Comparison of ENCODE assay signal across 8 mouse cellular contexts in genomic region chr16:90934193-90934686, GRCm38 (mm10). TPM values are rescaled to one million over a fixed set of nuclear protein-coding genes. Genes with fewer than 3 reads are reported as not detected.
DNase-seq lines count a peak whose midpoint lies in the region; ATAC-seq and TF ChIP-seq lines count a peak whose summit lies in the region.

No protein-coding gene starts in this region.

- peak overlapping the region; percentile 72 for H3K4me3 ChIP-seq in bone marrow, adult 2 months (replicated peaks; ENCODE audit: control insufficient read depth, low read depth, low read length)
- H3K4me3 ChIP-seq in forebrain, embryonic 15.5 days, result peak overlapping the region; percentile 83
- H3K4me3 ChIP-seq in hindbrain, embryonic 12.5 days, result peak overlapping the region; percentile 87
- H3K4me3 ChIP-seq in limb, embryonic 11.5 days (ENCODE audit: low read depth, low read length), result peak overlapping the region; percentile 80
- H3K4me3 ChIP-seq in stomach, embryonic 14.5 days (ENCODE audit: low read depth, low read length), result peak overlapping the region; percentile 85

- peak; percentile 6 for DNase-seq in spleen, adult 12 weeks (ENCODE audit: low spot score)
- no peak for DNase-seq in spleen, adult 18-20 months
- DNase-seq in limb, embryonic 11.5 days (ENCODE audit: low spot score), result peak; percentile 74
- DNase-seq in mesoderm, embryonic 11.5 days (ENCODE audit: low read depth, low spot score), result peak; percentile 55

- peak overlapping the region; percentile 83 for H3K9ac ChIP-seq in forebrain, embryonic 15.5 days (replicated peaks)
- peak overlapping the region; percentile 86 for H3K9ac ChIP-seq in hindbrain, embryonic 12.5 days
- H3K9ac ChIP-seq in limb, embryonic 11.5 days (ENCODE audit: low read length), result peak overlapping the region; percentile 61
- H3K9ac ChIP-seq in stomach, embryonic 14.5 days (replicated peaks; ENCODE audit: low read depth, low read length), result peak overlapping the region; percentile 61

- H3K36me3 ChIP-seq in forebrain, embryonic 15.5 days, result peaks cover 21% of the 10 kb centered on the region
- H3K36me3 ChIP-seq in hindbrain, embryonic 12.5 days, result peaks cover 16% of the 10 kb centered on the region
- no peaks in the 10 kb centered on the region; the same call in 1 of the 2 replicates for H3K36me3 ChIP-seq in limb, embryonic 11.5 days (ENCODE audit: control insufficient read depth, insufficient read depth, low read length)
- H3K36me3 ChIP-seq in stomach, embryonic 14.5 days (ENCODE audit: control insufficient read depth, insufficient read depth, low read length), result peaks cover 7% of the 10 kb centered on the region; the same call in 1 of the 2 replicates

- peak overlapping the region; percentile 59; the same call in 1 of the 2 replicates for H3K27ac ChIP-seq in bone marrow, adult 2 months (ENCODE audit: control insufficient read depth, insufficient read depth, low read depth, low read length, poor library complexity)
- H3K27ac ChIP-seq in forebrain, embryonic 15.5 days (replicated peaks), result peak overlapping the region; percentile 90
- H3K27ac ChIP-seq in hindbrain, embryonic 12.5 days, result peak overlapping the region; percentile 79
- peak overlapping the region; percentile 69; the same call in 1 of the 2 replicates for H3K27ac ChIP-seq in limb, embryonic 11.5 days (replicated peaks; ENCODE audit: low read depth, low read length)
- H3K27ac ChIP-seq in stomach, embryonic 14.5 days (ENCODE audit: low read length), result peak overlapping the region; percentile 79

- under 1% methylated on average over 38 of the region's 38 CpGs for WGBS in bone marrow, adult 2 months
- WGBS in forebrain, embryonic 15.5 days, result under 1% methylated on average over 38 of the region's 38 CpGs
- under 1% methylated on average over 38 of the region's 38 CpGs for WGBS in hindbrain, embryonic 12.5 days
- WGBS in limb, embryonic 11.5 days, result under 1% methylated on average over 38 of the region's 38 CpGs
- under 1% methylated on average over 38 of the region's 38 CpGs for WGBS in stomach, embryonic 14.5 days

- no peak for TF ChIP-seq CTCF in bone marrow, adult 2 months (IDR thresholded peaks at IDR 0.05; ENCODE audit: control insufficient read depth, insufficient read depth, low read length)

- no peaks in the 10 kb centered on the region for H3K9me3 ChIP-seq in forebrain, embryonic 15.5 days
- H3K9me3 ChIP-seq in hindbrain, embryonic 12.5 days (replicated peaks), result no peaks in the 10 kb centered on the region
- H3K9me3 ChIP-seq in limb, embryonic 11.5 days (ENCODE audit: control insufficient read depth, low read length), result no peaks in the 10 kb centered on the region
- H3K9me3 ChIP-seq in stomach, embryonic 14.5 days (ENCODE audit: control insufficient read depth, low read depth, low read length), result no peaks in the 10 kb centered on the region

- H3K4me1 ChIP-seq in bone marrow, adult 2 months (ENCODE audit: control insufficient read depth, insufficient read depth, low read length), result no peaks in the 10 kb centered on the region
- H3K4me1 ChIP-seq in forebrain, embryonic 15.5 days, result peaks cover 14% of the 10 kb centered on the region
- H3K4me1 ChIP-seq in hindbrain, embryonic 12.5 days, result peaks cover 5% of the 10 kb centered on the region
- 0 out of 2 replicates have a peak, but pooled peaks cover 3% of the 10 kb centered on the region for H3K4me1 ChIP-seq in limb, embryonic 11.5 days (ENCODE audit: control insufficient read depth, insufficient read depth, low read length)
- H3K4me1 ChIP-seq in stomach, embryonic 14.5 days (ENCODE audit: control insufficient read depth, insufficient read depth, low read length), result no peaks in the 10 kb centered on the region

- no peaks in the 10 kb centered on the region for H3K27me3 ChIP-seq in forebrain, embryonic 15.5 days
- no peaks in the 10 kb centered on the region for H3K27me3 ChIP-seq in hindbrain, embryonic 12.5 days
- no peaks in the 10 kb centered on the region for H3K27me3 ChIP-seq in limb, embryonic 11.5 days (ENCODE audit: control insufficient read depth, insufficient read depth, low read length)
- no peaks in the 10 kb centered on the region for H3K27me3 ChIP-seq in stomach, embryonic 14.5 days (ENCODE audit: control insufficient read depth, insufficient read depth, low read length)

- H3K4me2 ChIP-seq in forebrain, embryonic 15.5 days (replicated peaks), result peak overlapping the region; percentile 79
- H3K4me2 ChIP-seq in hindbrain, embryonic 12.5 days (replicated peaks), result peak overlapping the region; percentile 80
- peak overlapping the region; percentile 80 for H3K4me2 ChIP-seq in limb, embryonic 11.5 days (ENCODE audit: low read depth, severe bottlenecking)
- peak overlapping the region; percentile 77 for H3K4me2 ChIP-seq in stomach, embryonic 14.5 days (replicated peaks; ENCODE audit: low read depth, low read length)

- TF ChIP-seq POLR2A in bone marrow, adult 2 months (IDR thresholded peaks at IDR 0.05; ENCODE audit: borderline replicate concordance, control insufficient read depth, low read depth, low read length), result 0 out of 2 replicates have a peak, but pooled peaks have one; percentile 17

- peak; percentile 64 for ATAC-seq in forebrain, embryonic 15.5 days (replicated peaks)
- ATAC-seq in hindbrain, embryonic 12.5 days (ENCODE audit: low FRiP score), result peak; percentile 56
- ATAC-seq in limb, embryonic 11.5 days (ENCODE audit: insufficient number of reproducible peaks, low FRiP score, low TSS enrichment, low read depth), result peak; percentile 58
- peak; percentile 54 for ATAC-seq in stomach, embryonic 14.5 days (ENCODE audit: insufficient number of reproducible peaks, insufficient read depth, low FRiP score, low read depth)

RNA-seq across cellular contexts. Expression of gene Cfap298, which starts 0.7 kb away (rescaled TPM):
- polyA plus RNA-seq in bone marrow, adult 2 months (2011; ENCODE audit: insufficient read depth, insufficient read length, low replicate concordance, missing spikeins), result 17.7 and 19.5 TPM in 2 replicates
- polyA plus RNA-seq in forebrain, embryonic 15.5 days (2015; fragmentation: Nextera tagmentation; extraction: Ambion mirVana), result 54.1 and 55.0 TPM in 2 replicates
- 46.8 and 49.8 TPM in 2 replicates for polyA plus RNA-seq in hindbrain, embryonic 12.5 days (2016; fragmentation: Nextera tagmentation; extraction: Ambion mirVana)
- 43.1 and 47.0 TPM in 2 replicates for polyA plus RNA-seq in limb, embryonic 11.5 days (2014; fragmentation: Nextera tagmentation; extraction: Ambion mirVana)
- polyA plus RNA-seq in stomach, embryonic 14.5 days (2014; fragmentation: Nextera tagmentation; extraction: Ambion mirVana), result 36.4 and 41.2 TPM in 2 replicates

Comparison
In these comparisons a context has a peak if more than half of its experiments do, and no peak if none do; other contexts are left out.
1. DNase-seq: peak in spleen, adult 12 weeks (single experiment), limb, embryonic 11.5 days (single experiment) and mesoderm, embryonic 11.5 days (single experiment); none in spleen, adult 18-20 months (0 of 2).
2. Peak in every context shown above with its lines, with median percentiles within 50 percentile points of each other: H3K27ac ChIP-seq, H3K4me3 ChIP-seq, ATAC-seq, H3K4me2 ChIP-seq and H3K9ac ChIP-seq.